In genomic region chr5:115194626-115195221, GRCm38 (mm10) we compare ENCODE assay signal across 8 mouse cellular contexts. TPM values are rescaled to one million over a fixed set of nuclear protein-coding genes. Genes with fewer than 3 reads are reported as not detected.
A peak's percentile ranks its signal among the peaks of the same experiment; 100 is the strongest.
DNase-seq lines count a peak whose midpoint lies in the region; ATAC-seq and TF ChIP-seq lines count a peak whose summit lies in the region.

No protein-coding gene starts in this region.

- 4% methylated on average over 12 of the region's 12 CpGs for WGBS in heart, embryonic 13.5 days
- WGBS in forebrain, embryonic 15.5 days, result 5% methylated on average over 12 of the region's 12 CpGs
- 7% methylated on average over 12 of the region's 12 CpGs for WGBS in liver, postnatal 0 days (ENCODE audit: insufficient replicate concordance)

- no peaks in the 10 kb centered on the region for H3K36me3 ChIP-seq in heart, embryonic 13.5 days
- H3K36me3 ChIP-seq in forebrain, embryonic 15.5 days, result no peaks in the 10 kb centered on the region
- no peaks in the 10 kb centered on the region for H3K36me3 ChIP-seq in liver, postnatal 0 days (replicated peaks; ENCODE audit: insufficient read depth, low read length)

- TF ChIP-seq POLR2A in brain, embryonic 14.5 days (IDR thresholded peaks at IDR 0.05; ENCODE audit: borderline replicate concordance, extremely low read depth, insufficient read depth, insufficient read length, poor library complexity, severe bottlenecking), result no peak

- H3K27me3 ChIP-seq in heart, embryonic 13.5 days (replicated peaks), result peaks cover 74% of the 10 kb centered on the region
- H3K27me3 ChIP-seq in forebrain, embryonic 15.5 days, result peaks cover 14% of the 10 kb centered on the region; the same call in 1 of the 2 replicates
- H3K27me3 ChIP-seq in liver, postnatal 0 days (ENCODE audit: insufficient read depth, low read length), result peaks cover 57% of the 10 kb centered on the region

- ATAC-seq in heart, embryonic 13.5 days (ENCODE audit: extremely low read depth, insufficient number of reproducible peaks, low FRiP score, low TSS enrichment), result no peak
- peak; percentile 37; the same call in 1 of the 2 replicates for ATAC-seq in forebrain, embryonic 15.5 days (replicated peaks)
- no peak for ATAC-seq in liver, postnatal 0 days
- no peak for ATAC-seq in CD4-positive, CD25-positive, alpha-beta regulatory T cell, adult 4 months
- ATAC-seq in inflammation-experienced regulatory T-cells, adult 6 months, result no peak

- H3K9me3 ChIP-seq in heart, embryonic 13.5 days, result no peaks in the 10 kb centered on the region
- H3K9me3 ChIP-seq in forebrain, embryonic 15.5 days, result no peaks in the 10 kb centered on the region
- H3K9me3 ChIP-seq in liver, postnatal 0 days (ENCODE audit: low read length), result no peaks in the 10 kb centered on the region

- H3K9ac ChIP-seq in heart, embryonic 13.5 days, result no peak overlapping the region
- peak overlapping the region; percentile 71 for H3K9ac ChIP-seq in forebrain, embryonic 15.5 days (replicated peaks)
- no peak overlapping the region for H3K9ac ChIP-seq in liver, postnatal 0 days (replicated peaks)

- TF ChIP-seq EP300 in liver, postnatal 0 days (IDR thresholded peaks at IDR 0.05; ENCODE audit: low read depth), result no peak

- no peak overlapping the region for H3K27ac ChIP-seq in heart, embryonic 13.5 days (replicated peaks)
- H3K27ac ChIP-seq in forebrain, embryonic 15.5 days (replicated peaks), result peak overlapping the region; percentile 77
- no peak overlapping the region for H3K27ac ChIP-seq in liver, postnatal 0 days (ENCODE audit: low read depth)

- H3K4me3 ChIP-seq in heart, embryonic 13.5 days, result peak overlapping the region; percentile 62
- H3K4me3 ChIP-seq in forebrain, embryonic 15.5 days, result peak overlapping the region; percentile 71
- H3K4me3 ChIP-seq in liver, postnatal 0 days (ENCODE audit: low read depth, low read length), result peak overlapping the region; percentile 51; the same call in 1 of the 2 replicates

- no peak for TF ChIP-seq CTCF in brain, embryonic 14.5 days (IDR thresholded peaks at IDR 0.05; ENCODE audit: borderline replicate concordance, extremely low read depth, insufficient read depth, insufficient read length)
- no peak for TF ChIP-seq CTCF in liver, postnatal 0 days (IDR thresholded peaks at IDR 0.05; ENCODE audit: low read depth)

- H3K4me2 ChIP-seq in heart, embryonic 13.5 days, result peak overlapping the region; percentile 99
- H3K4me2 ChIP-seq in forebrain, embryonic 15.5 days (replicated peaks), result peak overlapping the region; percentile 100
- peak overlapping the region; percentile 83 for H3K4me2 ChIP-seq in liver, postnatal 0 days (ENCODE audit: low read depth, low read length)

- no peak for DNase-seq in heart, adult 8-10 months (ENCODE audit: low spot score)
- peak; percentile 61 for DNase-seq in brain, embryonic 14.5 days (ENCODE audit: low read depth)
- DNase-seq in liver, postnatal 0 days, result no peak
- DNase-seq in Muller cell, postnatal 12 days (ENCODE audit: inconsistent ontology term), result no peak

- peaks cover 23% of the 10 kb centered on the region for H3K4me1 ChIP-seq in heart, embryonic 13.5 days
- peaks cover 31% of the 10 kb centered on the region for H3K4me1 ChIP-seq in forebrain, embryonic 15.5 days
- peaks cover 13% of the 10 kb centered on the region for H3K4me1 ChIP-seq in liver, postnatal 0 days (ENCODE audit: insufficient read depth)

RNA-seq across cellular contexts. Expression of gene Cabp1, which starts 0.5 kb away (rescaled TPM):
- 0.53 and 0.60 TPM in 2 replicates for polyA plus RNA-seq in heart, embryonic 13.5 days (2015; fragmentation: Nextera tagmentation; extraction: Ambion mirVana)
- total RNA-seq in heart, adult 8-10 months (2022), result 1 to 10 TPM; 1.7 to 2.6 (median 1.9) TPM
- polyA plus RNA-seq in brain, embryonic 14.5 days (2012; rRNA removed), result 28.6 and 32.9 TPM in 2 replicates
- 9.2 and 9.8 TPM in 2 replicates for polyA plus RNA-seq in forebrain, embryonic 15.5 days (2015; fragmentation: Nextera tagmentation; extraction: Ambion mirVana)
- not detected in 2 replicates for polyA plus RNA-seq in liver, postnatal 0 days (2015; fragmentation: Nextera tagmentation; extraction: Ambion mirVana)
- not detected for polyA plus RNA-seq in CD4-positive, CD25-positive, alpha-beta regulatory T cell, adult 4 months (2017; shearing (Covaris generic))
- polyA plus RNA-seq in inflammation-experienced regulatory T-cells, adult 6 months (2017; shearing (Covaris generic)), result not detected

RNA-seq across cellular contexts. Expression of gene Mlec, which starts 36.7 kb away (rescaled TPM):
- 65.8 and 71.6 TPM in 2 replicates for polyA plus RNA-seq in heart, embryonic 13.5 days (2015; fragmentation: Nextera tagmentation; extraction: Ambion mirVana)
- 10 to 100 TPM; 75.2 to 88.5 (median 78.8) TPM for total RNA-seq in heart, adult 8-10 months (2022)
- 63.6 and 80.4 TPM in 2 replicates for polyA plus RNA-seq in brain, embryonic 14.5 days (2012; rRNA removed)
- 22.7 and 27.7 TPM in 2 replicates for polyA plus RNA-seq in forebrain, embryonic 15.5 days (2015; fragmentation: Nextera tagmentation; extraction: Ambion mirVana)
- polyA plus RNA-seq in liver, postnatal 0 days (2015; fragmentation: Nextera tagmentation; extraction: Ambion mirVana), result 8.2 and 10.1 TPM in 2 replicates
- polyA plus RNA-seq in CD4-positive, CD25-positive, alpha-beta regulatory T cell, adult 4 months (2017; shearing (Covaris generic)), result 10 to 100 TPM; 28.9 to 37.0 TPM
- polyA plus RNA-seq in inflammation-experienced regulatory T-cells, adult 6 months (2017; shearing (Covaris generic)), result 10 to 100 TPM; 25.5 to 32.7 (median 30.3) TPM

RNA-seq across cellular contexts. Expression of gene Pop5, which starts 40.9 kb away (rescaled TPM):
- polyA plus RNA-seq in heart, embryonic 13.5 days (2015; fragmentation: Nextera tagmentation; extraction: Ambion mirVana), result 63.6 and 73.0 TPM in 2 replicates
- total RNA-seq in heart, adult 8-10 months (2022), result 10 to 100 TPM; 26.6 to 35.1 (median 32.8) TPM
- 57.0 and 82.5 TPM in 2 replicates for polyA plus RNA-seq in brain, embryonic 14.5 days (2012; rRNA removed)
- 96.9 and 98.6 TPM in 2 replicates for polyA plus RNA-seq in forebrain, embryonic 15.5 days (2015; fragmentation: Nextera tagmentation; extraction: Ambion mirVana)
- polyA plus RNA-seq in liver, postnatal 0 days (2015; fragmentation: Nextera tagmentation; extraction: Ambion mirVana), result 58.7 and 61.8 TPM in 2 replicates
- 100 to 1,000 TPM in 1 of 2 experiments, 10 to 100 TPM in 1; 84.0 to 114 TPM for polyA plus RNA-seq in CD4-positive, CD25-positive, alpha-beta regulatory T cell, adult 4 months (2017; shearing (Covaris generic))
- 100 to 1,000 TPM; 116 to 141 (median 122) TPM for polyA plus RNA-seq in inflammation-experienced regulatory T-cells, adult 6 months (2017; shearing (Covaris generic))

RNA-seq across cellular contexts. Expression of gene Unc119b, which starts 59.9 kb away (rescaled TPM):
- polyA plus RNA-seq in heart, embryonic 13.5 days (2015; fragmentation: Nextera tagmentation; extraction: Ambion mirVana), result 17.3 and 18.5 TPM in 2 replicates
- 10 to 100 TPM; 11.8 to 18.5 (median 14.5) TPM for total RNA-seq in heart, adult 8-10 months (2022)
- polyA plus RNA-seq in brain, embryonic 14.5 days (2012; rRNA removed), result 49.7 and 55.0 TPM in 2 replicates
- polyA plus RNA-seq in forebrain, embryonic 15.5 days (2015; fragmentation: Nextera tagmentation; extraction: Ambion mirVana), result 44.4 and 46.2 TPM in 2 replicates
- polyA plus RNA-seq in liver, postnatal 0 days (2015; fragmentation: Nextera tagmentation; extraction: Ambion mirVana), result 6.9 and 8.0 TPM in 2 replicates
- 10 to 100 TPM; 16.1 to 16.4 TPM for polyA plus RNA-seq in CD4-positive, CD25-positive, alpha-beta regulatory T cell, adult 4 months (2017; shearing (Covaris generic))
- 10 to 100 TPM; 15.9 to 27.8 (median 21.3) TPM for polyA plus RNA-seq in inflammation-experienced regulatory T-cells, adult 6 months (2017; shearing (Covaris generic))
